ENCODE assay signal across 7 mouse cellular contexts in the genomic region with DNA sequence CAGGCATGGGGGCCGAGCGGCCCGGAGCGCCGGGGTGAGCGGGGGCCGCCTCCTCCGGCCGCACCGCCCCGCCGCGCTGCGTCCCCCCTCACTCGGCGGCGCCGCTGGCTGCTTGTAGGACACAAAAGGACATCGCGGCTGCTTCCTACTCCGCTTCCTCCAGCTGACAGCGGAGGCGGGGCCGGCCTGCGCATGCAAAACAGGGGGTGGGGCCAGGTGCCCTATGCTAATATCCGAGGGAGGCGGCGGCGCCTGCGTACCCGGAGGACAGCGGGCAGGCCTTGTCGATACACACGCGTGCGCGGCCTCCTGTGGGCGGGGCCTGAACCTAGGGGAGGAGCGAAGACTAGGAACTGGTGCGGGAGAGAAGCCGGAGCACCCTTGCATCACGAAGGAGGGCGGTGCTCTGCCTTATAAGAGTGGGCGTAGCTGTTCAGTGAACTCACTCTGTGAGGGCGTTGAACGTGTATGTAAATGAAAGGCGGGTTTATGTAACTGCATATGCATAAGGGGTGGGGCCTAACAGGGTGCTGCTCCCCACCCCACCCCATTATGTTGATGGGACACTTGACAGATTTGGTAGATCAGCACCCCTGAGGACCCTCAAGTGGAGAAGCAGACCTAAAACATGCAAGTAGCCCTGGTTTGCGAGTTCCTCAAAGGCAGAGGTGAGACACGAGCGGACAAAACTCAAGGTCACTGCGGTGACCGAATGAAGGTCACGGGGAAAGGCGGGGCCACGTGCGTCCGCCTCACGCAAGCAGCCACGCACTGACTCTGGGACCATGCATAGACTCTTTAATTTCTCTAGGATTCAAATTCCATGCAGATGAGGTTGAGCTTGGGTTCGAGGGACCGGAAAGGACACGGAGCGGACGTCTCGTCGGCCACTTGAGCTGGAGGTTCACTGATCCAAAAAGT. TPM values are rescaled to one million over a fixed set of nuclear protein-coding genes. Genes with fewer than 3 reads are reported as not detected.
A peak's percentile ranks its signal among the peaks of the same experiment; 100 is the strongest.
DNase-seq lines count a peak whose midpoint lies in the region; ATAC-seq lines count a peak whose summit lies in the region.

A gene (minus strand): TSS at position 167 of the 921 bp plus-strand sequence.

- peak; percentile 92 for ATAC-seq in intestine, embryonic 15.5 days

- intact Hi-C loops in gastrocnemius, postnatal 36 days (cut with DNase I) = no loop called here
- intact Hi-C loops in left cerebral cortex, postnatal 25 days (cut with DNase I) = loop anchor here (2.0 kb wide), 1 partner anchor 57 kb away; no protein-coding TSS in a partner anchor

- H3K4me1 ChIP-seq in intestine, embryonic 15.5 days (replicated peaks) = peaks cover 35% of the 10 kb centered on the region
- H3K4me1 ChIP-seq in midbrain, embryonic 10.5 days = peaks cover 55% of the 10 kb centered on the region

- H3K36me3 ChIP-seq in intestine, embryonic 15.5 days = no peaks in the 10 kb centered on the region
- no peaks in the 10 kb centered on the region for H3K36me3 ChIP-seq in midbrain, embryonic 10.5 days

- H3K4me2 ChIP-seq in intestine, embryonic 15.5 days (replicated peaks) = peak within 1 kb of the TSS; percentile 73

- H3K9ac ChIP-seq in intestine, embryonic 15.5 days = peak within 1 kb of the TSS; percentile 90

- peak; percentile 100 for DNase-seq in adrenal gland, adult 2 months
- DNase-seq in embryo, embryonic 11.5 days (ENCODE audit: low read depth, low spot score) = peak; percentile 100
- DNase-seq in gastrocnemius, postnatal 36 days = peak; percentile 100
- DNase-seq in left cerebral cortex, postnatal 25 days (ENCODE audit: low spot score in 2 of 2) = peak; percentile 100
- peak; percentile 100 for DNase-seq in midbrain, embryonic 10.5 days (ENCODE audit: low spot score)
- peak; percentile 99 for DNase-seq in right cerebral cortex, postnatal 4 days

- no peaks in the 10 kb centered on the region for H3K9me3 ChIP-seq in intestine, embryonic 15.5 days
- H3K9me3 ChIP-seq in midbrain, embryonic 10.5 days (replicated peaks) = no peaks in the 10 kb centered on the region; the same call in 1 of the 2 replicates

- H3K27me3 ChIP-seq in intestine, embryonic 15.5 days (replicated peaks) = peaks cover 33% of the 10 kb centered on the region
- H3K27me3 ChIP-seq in midbrain, embryonic 10.5 days (ENCODE audit: low read depth, poor library complexity, severe bottlenecking) = peaks cover 49% of the 10 kb centered on the region

- peak within 1 kb of the TSS; percentile 95 for H3K27ac ChIP-seq in intestine, embryonic 15.5 days
- peak within 1 kb of the TSS; percentile 95 for H3K27ac ChIP-seq in midbrain, embryonic 10.5 days (replicated peaks)

- WGBS in intestine, embryonic 15.5 days = under 1% methylated on average over 65 of the region's 66 CpGs
- WGBS in midbrain, embryonic 10.5 days = under 1% methylated on average over 63 of the region's 66 CpGs

- peak within 1 kb of the TSS; percentile 87 for H3K4me3 ChIP-seq in intestine, embryonic 15.5 days (replicated peaks)
- H3K4me3 ChIP-seq in midbrain, embryonic 10.5 days = peak within 1 kb of the TSS; percentile 76

RNA-seq across cellular contexts. Expression of the gene that starts here (rescaled TPM):
- 10 to 100 TPM; 29.3 to 62.8 TPM for total RNA-seq in adrenal gland, adult 2 months (2021)
- polyA plus RNA-seq in adrenal gland, adult 2 months (2012; rRNA removed) = 67.6 and 87.7 TPM in 2 replicates
- 10 to 100 TPM; 84.3 to 85.3 TPM for total RNA-seq in gastrocnemius, postnatal 36 days (2021)
- polyA plus RNA-seq in intestine, embryonic 15.5 days (2015; fragmentation: Nextera tagmentation; extraction: Ambion mirVana) = 32.2 and 37.6 TPM in 2 replicates
- 10 to 100 TPM; 60.6 to 65.2 TPM for total RNA-seq in left cerebral cortex, postnatal 25 days (2021)
- polyA plus RNA-seq in midbrain, embryonic 10.5 days (2016; fragmentation: Nextera tagmentation; extraction: Ambion mirVana) = 8.9 and 9.5 TPM in 2 replicates

Comparison
In these comparisons a context has a peak if more than half of its experiments do, and no peak if none do; other contexts are left out.
1. Peak in every context shown above with its lines: DNase-seq, ATAC-seq, H3K4me3 ChIP-seq and H3K27ac ChIP-seq.